Mouse (Mus musculus) urinary bladder, postnatal 4 days (tissue): Measurements from ENCODE around the gene Brd3.
"Not testable (repeated sequence)": the region's sequence is repeated elsewhere in the genome, so short reads cannot be mapped to it uniquely, and the experiment has no call there.

ENCODE experiments used
- DNase-seq, 2 experiments: peaks; one replicate each; pipeline ENCODE4 v3.0.0; 2021 to 2022; ENCODE audit warnings: low spot score in 2 of 2

The Brd3 gene

GRCm38 (mm10) chr2:27512909-27513308 is 5.4 kb upstream of the Brd3 start:
- DNase-seq: no peak

GRCm38 (mm10) chr2:27510706-27511105 is 3.2 kb upstream of the Brd3 start:
- DNase-seq: no peak

DNA sequence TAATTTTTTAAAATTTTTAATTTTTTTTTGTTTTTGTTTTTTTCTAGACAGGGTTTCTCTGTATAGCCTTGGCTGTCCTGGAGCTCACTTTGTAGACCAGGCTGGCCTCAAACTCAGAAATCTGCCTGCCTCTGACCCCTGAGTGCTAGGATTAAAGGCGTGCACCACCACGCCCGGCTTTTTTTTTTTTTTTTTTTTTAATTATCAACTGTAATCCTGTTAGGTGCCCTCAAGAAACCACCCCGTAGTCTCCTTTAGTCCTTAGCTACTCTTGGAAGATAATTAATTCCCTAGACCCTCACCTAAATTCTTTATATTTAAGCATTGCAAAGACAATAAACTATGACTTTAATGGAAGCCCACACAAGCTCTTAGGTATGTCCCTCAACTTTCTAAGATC is 804 bp downstream of the Brd3 start:
- DNase-seq: not testable (repeated sequence)

- peak in 1 of 2 experiments; percentile 46 for DNase-seq
These were observed 1.9 kb downstream of the Brd3 start for GRCm38 (mm10) chr2:27505539-27505938.

- DNase-seq: no peak
These were observed 3.2 kb downstream of the Brd3 start for GRCm38 (mm10) chr2:27504113-27504885.

DNA sequence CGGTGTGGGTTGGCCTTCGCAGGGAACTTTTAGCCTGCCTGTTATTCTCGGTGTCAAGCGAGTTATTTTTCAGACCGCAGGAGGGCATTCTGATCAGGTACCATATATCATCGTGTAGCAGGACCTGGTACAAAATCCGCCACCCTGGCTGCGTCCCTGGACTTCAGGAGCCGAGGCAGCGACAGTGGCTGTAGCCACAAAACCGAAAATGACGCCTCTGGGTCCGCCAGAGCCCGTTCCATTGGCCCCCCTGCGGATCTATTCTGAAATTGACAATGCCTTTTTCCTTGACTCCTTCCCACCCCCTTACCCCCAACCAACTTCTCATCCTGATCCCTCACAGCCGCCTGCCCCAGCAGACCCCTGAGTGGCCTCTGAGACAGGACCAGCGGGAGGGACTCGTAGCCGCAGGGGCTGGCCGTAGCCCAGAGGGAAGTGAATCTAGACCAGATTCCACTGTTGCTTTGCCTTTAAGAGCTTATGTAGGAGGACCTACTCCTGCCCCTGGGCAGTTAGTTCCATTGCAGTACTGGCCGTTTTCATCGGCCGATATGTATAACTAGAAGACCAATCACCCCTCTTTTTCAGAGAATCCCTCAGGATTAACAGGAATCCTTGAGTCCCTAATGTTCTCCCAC is 11.0 kb downstream of the Brd3 start:
- no peak for DNase-seq

GRCm38 (mm10) chr2:27493971-27494370 is 13.5 kb downstream of the Brd3 start:
- no peak for DNase-seq

DNA sequence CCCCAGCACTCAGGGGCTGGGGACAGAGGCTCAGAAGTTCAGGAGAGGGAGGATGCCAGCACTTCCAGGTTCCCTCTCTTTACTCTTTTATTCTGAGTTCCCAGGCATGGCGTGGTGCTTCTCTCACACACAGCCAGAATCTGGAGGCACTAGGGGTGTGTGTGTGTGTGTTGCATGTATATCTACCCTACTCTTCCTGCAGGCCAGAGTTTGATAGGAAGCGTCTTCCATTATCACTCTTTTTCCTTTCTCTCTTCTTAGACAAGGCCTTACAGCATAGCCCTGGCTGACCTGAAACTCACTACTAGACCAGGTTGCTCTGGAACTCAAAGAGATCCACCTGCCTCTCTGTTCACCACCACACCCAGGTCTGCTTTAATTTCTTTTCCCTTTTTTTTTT is 16.5 kb downstream of the Brd3 start:
- no peak for DNase-seq

DNA sequence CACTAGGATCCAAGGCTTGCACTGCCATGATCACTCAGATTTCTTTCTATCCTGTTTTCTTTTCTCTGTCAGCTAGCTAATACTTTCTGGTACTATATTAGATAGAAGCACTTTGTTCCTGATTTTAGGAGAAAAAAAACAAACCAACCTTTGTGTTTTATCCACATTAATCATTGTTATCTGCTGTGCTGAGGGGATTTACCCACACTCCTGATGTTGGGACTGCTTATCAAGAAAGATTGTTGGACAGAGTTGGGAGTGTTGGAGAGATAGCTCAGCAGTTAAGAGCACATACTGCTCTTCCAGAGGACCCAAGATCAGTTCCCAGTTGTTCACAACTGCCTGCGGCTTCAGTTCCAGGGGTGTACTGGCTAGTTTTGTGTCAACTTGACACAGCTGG is 19.1 kb downstream of the Brd3 start:
- no peak for DNase-seq

DNA sequence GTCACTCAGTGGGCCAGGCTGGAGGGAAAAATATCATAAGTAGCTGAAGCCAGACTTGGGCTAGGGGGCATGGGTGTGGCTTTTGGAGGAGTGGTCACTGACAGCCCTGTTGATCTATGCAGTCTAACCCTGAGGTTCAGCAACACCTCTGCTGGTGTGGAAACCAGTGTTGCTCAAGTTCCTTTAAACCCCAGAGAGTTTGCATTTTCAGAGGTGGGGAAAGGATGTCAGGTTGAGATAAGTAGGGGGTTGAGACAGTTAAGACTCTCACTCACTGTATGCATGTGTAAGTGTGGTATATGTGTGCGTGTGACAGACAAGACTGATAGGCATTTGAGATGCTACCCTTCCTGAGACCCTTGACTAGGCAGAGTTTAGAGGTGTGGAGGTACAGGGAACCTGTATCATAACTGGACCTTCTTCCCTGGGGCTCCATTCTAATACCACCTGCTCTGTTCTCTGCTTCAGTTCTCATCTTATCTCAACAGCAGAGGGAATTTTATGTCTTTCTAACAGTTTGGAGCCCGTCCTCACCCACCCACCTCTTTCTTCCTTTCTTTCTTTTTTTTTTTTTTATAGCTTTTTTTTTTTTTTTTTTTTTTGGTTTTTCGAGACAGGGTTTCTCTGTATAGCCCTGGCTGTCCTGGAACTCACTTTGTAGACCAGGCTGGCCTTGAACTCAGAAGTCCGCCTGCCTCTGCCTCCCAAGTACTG is 20.0 kb downstream of the Brd3 start:
- no peak for DNase-seq

DNA sequence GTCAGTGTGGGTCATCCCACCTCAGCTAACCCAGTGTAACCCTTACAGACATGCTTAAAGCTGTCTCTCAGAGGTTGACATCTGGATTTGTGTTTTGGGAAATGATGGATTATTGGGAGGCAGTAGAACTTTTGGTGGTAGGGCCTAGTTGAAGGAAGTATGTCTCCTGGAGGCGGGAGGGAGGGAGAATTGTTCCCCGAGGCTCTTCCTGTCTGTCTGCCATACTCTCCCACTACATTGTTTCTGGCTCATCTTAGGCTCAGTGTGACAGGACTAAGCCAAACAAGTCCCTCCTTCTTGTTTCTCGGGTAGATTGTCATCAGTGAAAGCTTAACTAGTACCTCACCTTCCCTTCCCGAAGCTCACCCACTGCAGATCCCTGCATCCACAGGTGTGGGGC is 20.7 kb downstream of the Brd3 start:
- DNase-seq: no peak

- no peak for DNase-seq
These were observed 25.1 kb downstream of the Brd3 start for GRCm38 (mm10) chr2:27482265-27482861.

- no peak for DNase-seq
These were observed 27.1 kb downstream of the Brd3 start for GRCm38 (mm10) chr2:27480367-27480766.

DNA sequence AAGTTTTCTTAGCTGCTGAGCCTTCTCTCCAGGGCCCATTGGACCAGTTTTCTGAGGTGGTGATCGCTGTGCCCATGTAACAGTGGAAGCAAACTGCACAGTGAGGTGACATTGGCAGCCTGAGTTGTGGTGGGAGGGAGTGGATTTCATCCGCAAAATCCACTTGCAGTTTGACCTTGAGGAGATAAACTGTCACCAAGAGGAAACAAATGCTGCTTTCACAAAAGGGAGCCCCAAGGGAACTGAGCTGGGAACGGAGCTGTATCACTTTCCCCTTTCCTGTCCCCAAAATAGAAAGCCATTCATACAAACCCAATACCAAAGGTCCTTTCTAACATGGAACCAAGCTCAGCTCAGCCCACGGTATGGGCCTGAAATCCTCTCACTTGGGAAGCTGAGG is 27.6 kb downstream of the Brd3 start:
- DNase-seq: no peak

DNA sequence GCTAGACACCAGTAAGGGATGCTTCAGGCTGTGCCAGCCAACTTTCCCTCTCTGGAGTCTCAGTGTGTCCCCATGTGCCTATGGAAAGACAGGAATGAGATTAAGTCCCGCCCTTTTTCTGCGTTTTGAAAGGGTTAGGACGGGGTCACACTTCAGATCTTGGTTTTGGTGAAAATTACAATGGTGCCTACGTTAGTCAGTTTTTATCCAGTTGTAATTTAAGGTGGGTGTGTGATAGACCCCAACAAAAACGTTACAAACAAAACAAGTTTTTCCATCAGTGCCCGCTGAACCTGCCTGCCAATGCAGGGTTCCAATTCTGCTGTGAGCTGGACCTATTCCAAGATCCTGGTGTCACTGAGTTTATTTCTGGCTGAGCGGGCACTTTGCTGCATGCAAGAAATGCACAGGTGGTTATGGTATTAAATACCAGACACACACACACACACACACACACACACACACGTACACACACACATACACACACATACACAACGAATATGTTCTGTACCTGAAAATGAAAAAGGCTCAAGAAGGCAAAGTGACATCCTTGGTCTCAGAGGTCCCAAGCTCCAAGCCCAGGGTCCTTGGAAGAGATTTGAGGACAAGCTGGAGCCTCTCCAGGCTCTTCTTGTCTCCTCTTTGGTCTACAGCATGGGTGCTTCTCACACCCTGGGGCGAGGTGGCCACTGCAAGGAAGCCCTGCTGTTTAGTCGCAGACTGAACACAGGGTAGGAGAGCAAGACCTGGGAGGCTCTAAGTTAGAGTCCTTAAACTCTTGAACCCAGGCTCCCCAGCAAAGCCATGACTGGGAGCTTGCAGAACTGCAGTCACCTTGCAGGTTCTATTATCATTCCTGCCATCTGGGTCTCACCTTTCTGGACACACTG is 30.9 kb downstream of the Brd3 start:
- no peak for DNase-seq

GRCm38 (mm10) chr2:27475495-27476302 is 31.8 kb downstream of the Brd3 start:
- DNase-seq: peak; percentile 89 to 91

DNA sequence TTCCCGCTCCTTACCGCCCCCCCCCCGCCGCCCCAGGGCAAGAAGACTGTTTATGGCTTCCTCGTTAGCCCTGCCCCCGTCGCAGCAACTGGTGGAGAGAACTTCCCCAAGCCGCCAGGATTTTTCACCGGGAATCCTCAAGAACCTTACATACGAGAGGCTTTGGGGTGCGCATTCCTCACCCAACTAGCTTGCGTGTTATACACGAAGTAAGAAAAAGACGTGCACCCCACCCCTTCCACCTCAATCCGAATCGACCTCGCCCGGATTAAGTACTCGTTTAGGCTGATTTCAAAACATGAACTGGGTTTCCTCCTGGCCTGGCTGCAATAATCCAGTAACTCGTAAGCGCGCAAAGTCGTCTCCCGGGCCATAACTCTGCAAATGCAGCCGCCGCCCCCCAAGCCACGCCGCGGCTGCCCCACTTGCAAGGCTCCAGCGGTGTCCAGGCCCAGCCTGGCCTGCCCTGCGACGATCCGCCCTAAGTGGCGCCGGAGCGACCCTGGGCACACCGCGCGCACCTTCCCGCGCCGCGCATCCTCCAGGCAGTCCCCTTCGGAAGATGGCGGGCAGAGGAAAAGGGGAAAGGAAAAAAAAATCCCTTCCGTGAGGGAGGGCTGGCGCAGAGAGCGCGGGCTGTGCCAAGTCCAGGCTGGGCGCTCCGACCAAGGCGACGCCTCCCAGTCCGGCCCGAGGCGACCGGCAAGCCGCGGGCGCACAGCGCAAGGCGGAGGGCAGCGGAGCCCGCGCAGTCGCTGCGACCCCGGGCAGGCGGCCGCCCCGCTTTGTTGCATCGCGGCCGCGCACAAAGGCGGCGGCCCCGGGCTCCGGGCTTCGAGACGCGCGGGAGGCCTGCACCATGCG is 32.6 kb downstream of the Brd3 start:
- DNase-seq: peak in 1 of 2 experiments; percentile 57

DNA sequence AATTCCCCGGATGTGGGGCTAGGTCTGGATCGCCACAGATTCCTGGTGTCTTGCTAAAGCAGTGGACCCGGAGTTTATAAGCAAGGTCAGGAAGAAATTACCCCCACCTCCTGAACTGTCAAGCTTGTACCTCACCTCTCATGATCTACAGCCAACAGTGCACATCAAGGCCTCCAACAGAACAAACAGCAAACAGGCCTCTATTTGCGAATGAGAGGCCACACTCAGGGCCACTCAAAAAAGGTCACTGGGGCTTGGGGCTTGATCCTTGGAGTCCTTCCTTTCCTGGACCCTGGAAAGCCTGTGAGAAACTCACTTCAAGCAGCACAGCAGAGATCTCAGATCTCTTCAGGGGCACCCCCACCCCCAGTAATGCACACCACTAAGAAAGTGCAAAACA is 33.6 kb downstream of the Brd3 start:
- no peak for DNase-seq

DNA sequence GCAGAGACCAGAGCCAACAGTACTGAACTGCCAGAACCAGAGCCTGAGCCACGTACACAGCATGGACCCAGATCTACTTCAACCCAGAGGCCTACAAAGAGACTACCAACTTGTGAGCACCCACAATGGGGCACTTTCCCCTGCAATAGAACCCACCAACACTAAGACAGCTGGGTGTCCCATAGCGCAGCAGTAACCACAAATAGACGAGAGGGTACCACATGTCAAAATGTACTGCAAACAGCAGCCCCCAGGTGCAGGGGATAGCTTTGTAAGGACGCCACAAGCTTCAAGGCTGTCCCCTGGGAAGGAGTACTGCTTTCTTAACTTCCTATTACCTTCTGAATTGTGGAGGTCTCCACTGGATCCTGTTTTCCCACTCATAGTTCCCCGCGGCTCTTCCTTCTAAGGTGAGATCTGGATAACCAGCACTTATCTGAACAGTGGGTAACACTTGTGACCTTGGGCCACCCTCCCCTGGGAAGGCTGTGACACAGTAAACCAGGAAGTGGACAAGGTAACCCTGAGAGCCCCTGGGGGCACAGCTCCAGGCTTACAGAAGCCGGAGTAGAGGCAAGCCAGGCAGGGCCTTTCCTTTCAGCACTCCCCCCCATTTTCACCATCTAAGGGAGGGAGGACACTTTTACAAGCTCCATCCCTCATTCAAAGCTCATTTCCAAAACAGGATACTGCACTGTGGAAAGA is 34.2 kb downstream of the Brd3 start:
- DNase-seq: no peak
